Mouse (Mus musculus) lung, postnatal 0 days (tissue): ENCODE data around the gene Dbnl. TPM values are rescaled to one million over a fixed set of nuclear protein-coding genes. Genes with fewer than 3 reads are reported as not detected.

ENCODE experiments used
- ATAC-seq: fragments of 200-750 bp; cut with Nextera tagmentation; 2 replicates; pipeline ENCODE4 v1.8.0; 2017; ENCODE audit warnings: moderate library complexity
- DNase-seq: peaks from one replicate; pipeline ENCODE4 v3.0.0-alpha.2; 2016; ENCODE audit warnings: low spot score
- H3K27ac ChIP-seq: fragments of 300-500 bp; sonication (generic); 2 replicates; pipeline ENCODE4 v1.5.1; 2014; ENCODE audit warnings: antibody characterized with exemption, mild to moderate bottlenecking, low read length, mixed read lengths
- H3K27me3 ChIP-seq: fragments of 300-500 bp; sonication (generic); replicated peaks from 2 replicates; pipeline ENCODE4 v1.6.1; 2014; ENCODE audit warnings: low read length, mixed read lengths; ENCODE audit not compliant: insufficient read depth
- H3K36me3 ChIP-seq: fragments of 300-500 bp; sonication (generic); 2 replicates; pipeline ENCODE4 v1.6.1; 2014; ENCODE audit warnings: low read length, mixed read lengths; ENCODE audit not compliant: insufficient read depth
- H3K4me1 ChIP-seq: fragments of 300-500 bp; sonication (generic); 2 replicates; pipeline ENCODE4 v1.6.1; 2014; ENCODE audit warnings: antibody characterized with exemption, low read depth, low read length, mixed read lengths; ENCODE audit not compliant: insufficient read depth
- H3K4me2 ChIP-seq: fragments of 300-500 bp; sonication (generic); replicated peaks from 2 replicates; pipeline ENCODE4 v1.6.1; 2014; ENCODE audit warnings: low read depth, mild to moderate bottlenecking, low read length, moderate library complexity, mixed read lengths
- H3K4me3 ChIP-seq: fragments of 300-500 bp; sonication (generic); 2 replicates; pipeline ENCODE4 v1.5.1; 2014; ENCODE audit warnings: low read depth, low read length
- H3K9ac ChIP-seq: fragments of 300-500 bp; sonication (generic); replicated peaks from 2 replicates; pipeline ENCODE4 v1.6.1; 2014; ENCODE audit warnings: low read depth, mild to moderate bottlenecking
- H3K9me3 ChIP-seq: fragments of 300-500 bp; sonication (generic); 2 replicates; pipeline ENCODE4 v1.6.1; 2016; ENCODE audit warnings: low read length, mixed read lengths
- CTCF ChIP-seq: IDR thresholded peaks from 2 replicates; pipeline ENCODE4 v1.5.1; 2016; ENCODE audit warnings: antibody characterized with exemption, mild to moderate bottlenecking
- EP300 ChIP-seq: IDR thresholded peaks from 2 replicates; pipeline ENCODE4 v1.6.1; 2016; ENCODE audit warnings: antibody characterized with exemption, mild to moderate bottlenecking, control low read depth
- WGBS: fragments of 180-500 bp; shearing (Covaris S2); extraction: QIAGEN DNeasy Blood & Tissue Kit; methylation state at CpG from one replicate; pipeline ENCODE4 v1.1.7; 2014; 5-methylcytosine and 5-hydroxymethylcytosine counted together
- polyA plus RNA-seq: library from polyadenylated mRNA; unstranded; fragments of >200 nt; fragmentation: Nextera tagmentation; extraction: Ambion mirVana; gene quantifications from 2 replicates; pipeline ENCODE4 v1.2.1, GENCODE M21; 2015

Dbnl gene
- polyA plus RNA-seq, 1 experiment from 2014 or later, result 98.0 TPM

DNA sequence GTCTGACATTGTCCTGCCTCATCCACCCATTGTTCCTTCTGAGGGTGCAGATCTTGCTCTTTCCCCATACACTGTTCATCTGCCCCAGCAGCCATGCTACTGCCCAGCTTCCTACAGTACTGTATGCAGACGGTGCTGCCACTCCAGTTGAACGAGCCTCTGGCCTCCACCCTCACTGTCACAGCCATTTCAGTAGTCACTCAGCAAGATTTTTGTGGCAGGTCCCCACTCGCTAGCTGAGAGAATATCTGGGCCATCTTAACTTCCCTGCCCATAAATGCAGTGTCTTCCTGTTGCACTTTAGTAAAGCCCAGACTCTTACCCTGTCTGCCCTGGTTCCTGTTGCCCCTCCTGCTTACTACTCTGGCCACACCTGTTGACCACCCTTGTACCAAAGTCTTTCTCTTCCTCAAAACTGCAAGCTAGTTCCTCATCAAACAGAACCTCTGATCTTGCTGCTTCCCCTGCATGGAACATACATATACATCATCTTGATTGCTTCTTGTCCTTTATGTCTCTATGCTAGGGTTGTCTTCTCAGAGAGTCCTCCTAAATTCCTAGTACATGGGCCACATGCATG lies 1.6 kb downstream of the Dbnl start:
- no peak overlapping the region for H3K9ac ChIP-seq
- H3K36me3 ChIP-seq, result 0 out of 2 replicates have a peak, but pooled peaks cover 7% of the 10 kb centered on the region
- no peak for ATAC-seq
- H3K9me3 ChIP-seq, result no peaks in the 10 kb centered on the region
- no peaks in the 10 kb centered on the region for H3K27me3 ChIP-seq
- TF ChIP-seq CTCF (no peak), EP300 (no peak)
- peaks cover 4% of the 10 kb centered on the region; the same call in 1 of the 2 replicates for H3K4me1 ChIP-seq
- 48% methylated on average over 3 of the region's 3 CpGs for WGBS
- peak overlapping the region; percentile 62 for H3K4me2 ChIP-seq
- no peak overlapping the region for H3K27ac ChIP-seq
- DNase-seq, result peak; percentile 22
- no peak overlapping the region for H3K4me3 ChIP-seq

DNA sequence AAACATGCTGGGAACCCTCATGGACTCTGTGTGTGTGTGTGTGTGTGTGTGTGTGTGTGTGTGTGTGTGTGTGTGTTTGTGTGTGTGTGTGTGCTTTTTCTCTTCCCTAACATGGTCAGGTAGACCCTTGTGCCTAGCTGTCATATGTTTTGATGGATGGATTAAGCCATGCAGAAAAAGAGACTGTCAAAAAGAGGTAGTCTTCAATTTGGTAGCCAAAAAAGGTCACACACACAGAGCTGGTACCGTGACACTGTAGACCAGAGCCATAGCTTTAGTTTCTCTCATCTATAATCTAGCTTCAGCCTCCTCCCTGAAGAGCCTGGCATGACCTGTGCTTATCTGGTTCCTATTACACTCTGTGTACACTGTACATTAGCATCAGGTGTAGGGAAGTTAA lies 2.1 kb downstream of the Dbnl start:
- DNase-seq, result no peak
- Histone ChIP-seq H3K27ac (no peak overlapping the region), H3K4me1 (peaks cover 4% of the 10 kb centered on the region; the same call in 1 of the 2 replicates), H3K4me2 (no peak overlapping the region), H3K9me3 (no peaks in the 10 kb centered on the region), H3K9ac (no peak overlapping the region), H3K4me3 (no peak overlapping the region), H3K27me3 (no peaks in the 10 kb centered on the region), H3K36me3 (0 out of 2 replicates have a peak, but pooled peaks cover 7% of the 10 kb centered on the region)
- ATAC-seq, result no peak
- WGBS, result 77% methylated on average over 1 of the region's 1 CpGs
- no peak for TF ChIP-seq CTCF
- no peak for TF ChIP-seq EP300

DNA sequence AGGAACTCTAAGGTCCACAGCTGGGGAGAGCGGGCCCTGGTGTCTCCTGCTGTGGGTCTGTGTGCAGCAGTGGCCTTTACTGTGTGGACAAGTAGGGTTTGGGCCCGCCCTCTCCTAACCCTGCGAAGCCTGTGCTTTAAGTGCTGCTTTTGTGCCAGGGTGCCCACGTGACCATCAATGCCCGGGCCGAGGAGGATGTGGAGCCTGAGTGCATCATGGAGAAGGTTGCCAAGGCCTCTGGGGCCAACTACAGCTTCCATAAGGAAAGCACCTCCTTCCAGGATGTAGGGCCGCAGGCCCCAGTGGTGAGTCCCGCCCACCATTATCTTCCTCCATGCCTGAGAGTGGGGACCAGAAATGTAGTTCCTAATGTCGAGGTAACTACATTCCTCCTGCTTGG lies 7.0 kb downstream of the Dbnl start:
- Histone ChIP-seq H3K4me2 (no peak overlapping the region), H3K36me3 (peaks cover 30% of the 10 kb centered on the region), H3K9me3 (no peaks in the 10 kb centered on the region), H3K4me1 (no peaks in the 10 kb centered on the region), H3K27me3 (no peaks in the 10 kb centered on the region), H3K4me3 (no peak overlapping the region), H3K27ac (no peak overlapping the region), H3K9ac (no peak overlapping the region)
- DNase-seq (no peak), ATAC-seq (no peak)
- TF ChIP-seq CTCF (no peak), EP300 (no peak)
- 89% methylated on average over 9 of the region's 9 CpGs for WGBS

DNA sequence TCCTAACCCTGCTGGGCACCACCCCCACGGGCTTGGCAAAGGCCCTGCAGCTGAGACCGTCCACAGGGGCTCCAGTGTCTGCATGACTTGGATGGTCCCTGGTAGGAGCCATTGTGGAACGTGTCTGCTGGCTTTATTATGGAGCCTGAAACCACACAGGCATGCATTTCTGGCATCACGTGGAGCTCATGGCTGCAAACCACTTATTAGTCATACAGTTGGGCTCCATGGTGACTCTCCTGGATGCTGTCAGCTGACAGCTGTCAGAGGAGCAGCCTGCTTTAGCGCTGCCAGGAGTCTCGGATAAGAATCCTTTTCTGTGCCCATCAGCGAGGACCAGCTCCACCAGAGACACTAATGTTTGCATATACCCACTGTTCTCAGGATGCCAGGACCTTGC lies 7.4 kb downstream of the Dbnl start:
- Histone ChIP-seq H3K27ac (no peak overlapping the region), H3K4me3 (no peak overlapping the region), H3K4me2 (no peak overlapping the region), H3K36me3 (peaks cover 34% of the 10 kb centered on the region), H3K9ac (no peak overlapping the region), H3K9me3 (no peaks in the 10 kb centered on the region), H3K4me1 (0 out of 2 replicates have a peak, but pooled peaks cover 3% of the 10 kb centered on the region), H3K27me3 (no peaks in the 10 kb centered on the region)
- ATAC-seq (no peak), DNase-seq (no peak)
- 89% methylated on average over 7 of the region's 7 CpGs for WGBS
- TF ChIP-seq CTCF (no peak), EP300 (no peak)

DNA sequence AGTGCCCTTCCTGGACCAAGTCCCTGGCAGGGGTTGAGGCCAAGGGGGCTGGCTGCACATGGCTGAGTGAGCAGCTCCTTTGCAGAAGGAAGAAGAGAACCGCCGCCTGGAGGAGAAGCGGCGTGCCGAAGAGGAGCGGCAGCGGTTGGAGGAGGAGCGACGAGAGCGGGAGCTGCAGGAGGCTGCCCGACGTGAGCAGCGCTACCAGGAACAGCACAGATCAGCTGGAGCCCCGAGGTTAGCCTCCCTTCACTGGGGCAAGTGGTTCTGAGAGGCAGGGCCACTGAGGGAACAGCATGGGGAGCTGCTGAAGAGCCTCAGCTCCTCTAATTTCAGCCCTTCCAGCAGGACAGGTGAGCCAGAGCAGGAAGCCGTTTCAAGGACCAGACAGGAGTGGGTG lies 8.7 kb downstream of the Dbnl start:
- Histone ChIP-seq H3K9ac (no peak overlapping the region), H3K27me3 (no peaks in the 10 kb centered on the region), H3K9me3 (no peaks in the 10 kb centered on the region), H3K4me1 (peaks cover 4% of the 10 kb centered on the region; the same call in 1 of the 2 replicates), H3K4me2 (no peak overlapping the region), H3K36me3 (peaks cover 35% of the 10 kb centered on the region), H3K27ac (no peak overlapping the region), H3K4me3 (no peak overlapping the region)
- 89% methylated on average over 15 of the region's 15 CpGs for WGBS
- TF ChIP-seq EP300 (no peak), CTCF (no peak)
- DNase-seq, result no peak
- ATAC-seq, result no peak

DNA sequence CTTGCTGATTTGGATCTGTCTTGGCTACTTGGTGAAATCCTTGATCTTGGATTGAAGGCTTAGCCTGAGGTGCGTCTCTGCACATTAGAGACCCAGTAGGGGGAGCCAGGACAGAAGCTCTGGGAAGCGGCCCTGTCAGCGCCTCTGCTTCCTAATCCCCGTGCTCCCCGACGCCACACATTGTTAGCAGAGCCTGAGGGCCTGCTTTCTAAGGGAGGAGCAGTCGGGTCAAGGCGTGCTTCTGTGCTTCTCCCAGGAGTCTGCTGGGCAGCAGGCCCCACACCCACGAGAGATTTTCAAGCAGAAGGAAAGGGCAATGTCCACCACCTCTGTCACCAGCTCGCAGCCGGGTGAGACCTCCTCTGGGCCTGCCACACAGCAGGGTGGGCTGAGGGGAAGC lies 9.1 kb downstream of the Dbnl start:
- WGBS, result 71% methylated on average over 11 of the region's 11 CpGs
- TF ChIP-seq CTCF (peak; percentile 10; the same call in 1 of the 2 replicates), EP300 (no peak)
- H3K9ac ChIP-seq, result no peak overlapping the region
- H3K27ac ChIP-seq, result no peak overlapping the region
- no peaks in the 10 kb centered on the region for H3K27me3 ChIP-seq
- H3K4me1 ChIP-seq, result peaks cover 7% of the 10 kb centered on the region; the same call in 1 of the 2 replicates
- no peak overlapping the region for H3K4me2 ChIP-seq
- H3K36me3 ChIP-seq, result peaks cover 35% of the 10 kb centered on the region
- DNase-seq (no peak), ATAC-seq (no peak)
- H3K9me3 ChIP-seq, result no peaks in the 10 kb centered on the region
- H3K4me3 ChIP-seq, result no peak overlapping the region

DNA sequence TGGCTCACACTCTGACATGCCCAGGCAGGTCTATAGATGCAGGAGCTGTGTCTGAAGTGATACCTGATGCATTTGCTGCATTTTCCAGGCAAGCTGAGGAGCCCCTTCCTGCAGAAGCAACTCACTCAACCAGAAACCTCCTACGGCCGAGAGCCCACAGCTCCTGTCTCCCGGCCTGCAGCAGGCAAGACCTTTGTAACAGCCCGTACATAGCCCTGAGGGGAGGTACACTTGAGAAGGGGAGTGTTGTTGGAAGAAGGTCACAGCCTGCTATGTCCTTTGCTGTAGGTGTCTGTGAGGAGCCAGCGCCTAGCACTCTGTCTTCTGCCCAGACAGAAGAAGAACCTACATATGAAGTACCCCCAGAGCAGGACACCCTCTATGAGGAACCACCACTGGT lies 9.6 kb downstream of the Dbnl start:
- H3K4me1 ChIP-seq, result peaks cover 10% of the 10 kb centered on the region; the same call in 1 of the 2 replicates
- ATAC-seq (no peak), DNase-seq (no peak)
- no peak overlapping the region for H3K4me2 ChIP-seq
- peaks cover 35% of the 10 kb centered on the region for H3K36me3 ChIP-seq
- no peak overlapping the region for H3K27ac ChIP-seq
- no peak for TF ChIP-seq EP300
- TF ChIP-seq CTCF, result no peak
- 86% methylated on average over 5 of the region's 5 CpGs for WGBS
- H3K4me3 ChIP-seq, result no peak overlapping the region
- H3K9me3 ChIP-seq, result no peaks in the 10 kb centered on the region
- H3K9ac ChIP-seq, result no peak overlapping the region
- H3K27me3 ChIP-seq, result 0 out of 2 replicates have a peak, but pooled peaks cover under 1% of the 10 kb centered on the region
